Mouse (Mus musculus) stomach, embryonic 16.5 days (tissue): ENCODE data around the gene Pramel1. TPM values are rescaled to one million over a fixed set of nuclear protein-coding genes. Genes with fewer than 3 reads are reported as not detected.
"Not testable (repeated sequence)": the region's sequence is repeated elsewhere in the genome, so short reads cannot be mapped to it uniquely, and the experiment has no call there.

Source experiments
- ATAC-seq: fragments of 200-750 bp; cut with Nextera tagmentation; 2 replicates; pipeline ENCODE4 v1.8.0; 2017; ENCODE audit warnings: moderate number of reproducible peaks, moderate TSS enrichment; ENCODE audit not compliant: insufficient read depth, low FRiP score
- H3K27ac ChIP-seq: fragments of 300-500 bp; sonication (generic); 2 replicates; pipeline ENCODE4 v1.5.1; 2014; ENCODE audit warnings: low read length
- H3K27me3 ChIP-seq: fragments of 300-500 bp; sonication (generic); 2 replicates; pipeline ENCODE4 v1.6.1; 2014; ENCODE audit warnings: low read length, control low read depth, mixed read lengths; ENCODE audit not compliant: control insufficient read depth, insufficient read depth
- H3K36me3 ChIP-seq: fragments of 300-500 bp; sonication (generic); 2 replicates; pipeline ENCODE4 v1.6.1; 2014; ENCODE audit warnings: low read length; ENCODE audit not compliant: control insufficient read depth, insufficient read depth
- H3K4me1 ChIP-seq: fragments of 300-500 bp; sonication (generic); 2 replicates; pipeline ENCODE4 v1.6.1; 2014; ENCODE audit warnings: low read length, control low read depth, mixed read lengths; ENCODE audit not compliant: control insufficient read depth, insufficient read depth
- H3K4me2 ChIP-seq: fragments of 300-500 bp; sonication (generic); 2 replicates; pipeline ENCODE4 v1.6.1; 2014; ENCODE audit warnings: low read depth, low read length, mixed read lengths
- H3K4me3 ChIP-seq: fragments of 300-500 bp; sonication (generic); replicated peaks from 2 replicates; pipeline ENCODE4 v1.5.1; 2014; ENCODE audit warnings: mild to moderate bottlenecking, low read length
- H3K9ac ChIP-seq: fragments of 300-500 bp; sonication (generic); 2 replicates; pipeline ENCODE4 v1.6.1; 2014; ENCODE audit warnings: low read length
- H3K9me3 ChIP-seq: fragments of 300-500 bp; sonication (generic); replicated peaks from 2 replicates; pipeline ENCODE4 v1.6.1; 2016; ENCODE audit warnings: low read length, control low read depth; ENCODE audit not compliant: control insufficient read depth
- WGBS: fragments of 180-500 bp; shearing (Covaris S2); extraction: QIAGEN DNeasy Blood & Tissue Kit; methylation state at CpG from one replicate; pipeline ENCODE4 v1.1.7; 2014; 5-methylcytosine and 5-hydroxymethylcytosine counted together
- polyA plus RNA-seq: library from polyadenylated mRNA; unstranded; fragments of >200 nt; fragmentation: Nextera tagmentation; extraction: Ambion mirVana; gene quantifications from 2 replicates; pipeline ENCODE4 v1.2.1, GENCODE M21; 2015

The Pramel1 gene
- polyA plus RNA-seq, 1 experiment from 2014 or later = not detected

DNA sequence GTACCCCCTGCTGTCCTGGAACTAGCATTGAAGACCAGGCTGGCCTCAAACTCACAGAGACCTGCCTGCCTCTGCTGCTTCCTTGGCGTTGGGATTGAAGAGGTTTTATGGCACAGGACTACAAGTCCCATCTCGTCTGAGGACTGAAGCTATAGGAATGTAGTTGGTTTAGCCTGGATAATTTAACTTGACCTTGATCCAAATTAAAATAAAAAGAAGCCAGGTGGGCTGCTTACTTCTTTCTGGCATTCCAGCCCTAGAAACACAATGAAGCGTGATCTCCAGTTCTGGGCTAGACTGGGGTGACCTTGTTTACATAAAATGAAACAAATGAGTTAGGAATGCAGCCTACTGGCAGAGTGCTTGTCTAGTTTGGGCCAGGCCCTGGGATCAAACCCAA, 19.9 kb downstream of the Pramel1 start:
- WGBS = 88% methylated on average over 3 of the region's 3 CpGs
- H3K27me3 ChIP-seq = no peaks in the 10 kb centered on the region
- ATAC-seq = no peak
- peaks cover 33% of the 10 kb centered on the region; the same call in 1 of the 2 replicates for H3K36me3 ChIP-seq
- H3K27ac ChIP-seq = no peak overlapping the region
- no peak overlapping the region for H3K4me3 ChIP-seq
- H3K4me2 ChIP-seq = no peak overlapping the region
- 0 out of 2 replicates have a peak, but pooled peaks cover 7% of the 10 kb centered on the region for H3K4me1 ChIP-seq
- H3K9me3 ChIP-seq = 0 out of 2 replicates have a peak, but pooled peaks cover 4% of the 10 kb centered on the region
- no peak overlapping the region for H3K9ac ChIP-seq

DNA sequence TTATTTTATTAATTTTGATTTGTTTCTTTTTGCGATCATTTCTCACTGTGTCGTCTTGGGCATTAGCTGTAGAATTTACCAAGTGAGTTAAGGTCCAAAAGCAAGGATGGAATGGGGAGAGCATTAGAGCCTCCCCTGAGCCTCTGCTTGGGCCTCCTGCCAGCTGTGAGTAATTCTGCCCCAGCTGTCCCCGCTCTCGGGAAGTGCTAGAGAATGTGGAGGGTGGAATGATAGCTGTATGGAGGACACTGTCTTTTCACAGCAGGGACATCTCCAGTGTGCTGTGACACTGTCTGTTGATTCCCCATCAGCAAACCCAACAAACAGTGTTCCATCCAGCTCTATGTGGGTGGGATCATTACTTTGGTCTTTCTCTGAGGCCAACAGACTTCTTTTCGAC, 32.5 kb downstream of the Pramel1 start:
- H3K36me3 ChIP-seq, H3K27ac ChIP-seq, H3K9me3 ChIP-seq, H3K27me3 ChIP-seq, H3K9ac ChIP-seq, H3K4me2 ChIP-seq, H3K4me1 ChIP-seq, H3K4me3 ChIP-seq: not testable (repeated sequence)
- 56% methylated on average over 5 of the region's 5 CpGs for WGBS
- peak; percentile 56; the same call in 1 of the 2 replicates for ATAC-seq

Other genes starting within 250 kb of the Pramel1 start
- 8.9 and 10.2 TPM in 2 replicates for gene Prdm2, start 181.4 kb upstream of the Pramel1 start, polyA plus RNA-seq
- 32.2 and 33.7 TPM in 2 replicates for gene Pdpn, start 94.9 kb upstream of the Pramel1 start, polyA plus RNA-seq
- 0.23 TPM in 1 of 2 replicates, not detected in the other for gene Lrrc38, start 44.7 kb upstream of the Pramel1 start, polyA plus RNA-seq
- gene Pramef8, start 18.0 kb downstream of the Pramel1 start, polyA plus RNA-seq = 15.1 and 15.2 TPM in 2 replicates
- gene Oog4, start 55.9 kb downstream of the Pramel1 start, polyA plus RNA-seq = not detected in 2 replicates
- not detected in 2 replicates for gene Gm13043, start 116.9 kb downstream of the Pramel1 start, polyA plus RNA-seq
- gene Gm13040, start 141.5 kb downstream of the Pramel1 start, polyA plus RNA-seq = not detected in 2 replicates
- gene BC080695, start 157.3 kb downstream of the Pramel1 start, polyA plus RNA-seq = not detected in 2 replicates
- gene Gm13057, start 157.3 kb downstream of the Pramel1 start, polyA plus RNA-seq = not detected in 2 replicates
- gene Gm13083, start 220.6 kb downstream of the Pramel1 start, polyA plus RNA-seq = not detected in 2 replicates